Mouse (Mus musculus): ENCODE measurements around the gene Mdh1. TPM values are rescaled to one million over a fixed set of nuclear protein-coding genes. Genes with fewer than 3 reads are reported as not detected.
A peak's percentile ranks its signal among the peaks of the same experiment; 100 is the strongest.
"Not testable (repeated sequence)": the region's sequence is repeated elsewhere in the genome, so short reads cannot be mapped to it uniquely, and the experiment has no call there.

Gene Mdh1
- polyA plus RNA-seq, 1 experiment from 2014 or later: 497 TPM

DNA sequence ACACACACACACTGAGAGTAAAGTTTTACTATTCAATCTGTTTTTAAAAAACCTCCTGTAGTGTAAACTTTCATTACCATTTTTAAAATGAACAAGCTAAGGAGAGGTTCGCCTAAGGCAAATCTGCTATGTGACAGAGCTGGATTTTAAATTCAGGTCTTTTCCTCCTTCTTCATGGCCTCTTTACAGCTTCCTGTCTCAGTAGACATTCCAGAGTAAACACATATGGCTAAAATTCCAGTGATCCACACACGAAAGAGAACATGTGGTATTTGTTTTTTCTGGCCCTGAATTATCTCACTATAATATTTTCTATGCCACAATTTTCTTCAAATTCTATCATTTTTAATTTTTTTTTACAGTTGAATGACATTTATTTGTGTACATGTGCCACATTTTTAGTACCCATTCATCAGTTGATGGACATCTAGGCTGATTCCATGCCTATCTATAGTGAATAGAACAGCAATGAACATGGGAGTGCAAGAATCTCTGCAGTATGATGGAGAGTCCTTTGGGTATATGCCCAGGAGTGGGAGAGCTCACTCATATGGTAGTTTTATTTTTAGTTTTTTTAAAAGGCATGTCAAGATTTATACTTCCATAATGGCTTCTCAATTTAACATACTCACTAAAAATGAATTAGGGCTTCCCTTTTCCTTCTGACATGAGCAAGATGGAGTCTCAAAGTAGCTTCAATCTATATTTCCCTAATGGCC, 43.3 kb downstream of the Mdh1 start:
- Histone ChIP-seq H3K4me3 (replicated peaks; ENCODE audit: low read length) (no peak overlapping the region), H3K27me3 (replicated peaks; ENCODE audit: control insufficient read depth, insufficient read depth, low read length) (no peaks in the 10 kb centered on the region), H3K4me2 (ENCODE audit: low read length) (no peak overlapping the region), H3K4me1 (replicated peaks; ENCODE audit: control insufficient read depth, insufficient read depth, low read length) (no peaks in the 10 kb centered on the region), H3K36me3 (ENCODE audit: control insufficient read depth, insufficient read depth) (no peaks in the 10 kb centered on the region), H3K9me3 (ENCODE audit: control insufficient read depth, low read length) (no peaks in the 10 kb centered on the region), H3K9ac (replicated peaks; ENCODE audit: low read depth, low read length) (no peak overlapping the region), H3K27ac (ENCODE audit: low read length) (no peak overlapping the region)
- 63% methylated on average over 2 of the region's 2 CpGs for WGBS
- ATAC-seq: peak; percentile 55; the same call in 1 of the 2 replicates

DNA sequence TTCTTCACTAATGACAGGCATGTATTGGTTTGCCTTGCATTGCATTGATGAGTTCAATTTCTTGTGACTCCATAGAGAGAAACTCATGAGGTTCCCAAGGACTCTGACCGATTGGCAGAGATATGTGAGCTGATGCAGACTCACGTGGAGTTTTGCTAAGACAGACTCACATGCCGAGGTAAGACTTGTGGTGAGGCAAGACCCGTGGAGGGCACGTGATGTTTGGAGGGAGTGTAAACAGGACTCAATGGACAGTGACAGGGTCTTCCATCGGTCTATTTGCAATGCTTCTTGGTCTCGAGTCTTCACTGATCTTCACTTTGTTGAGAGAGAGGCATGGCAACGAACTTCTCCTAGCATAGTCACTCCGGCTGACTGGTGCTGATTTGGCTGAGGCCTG, 54.4 kb downstream of the Mdh1 start:
- no peaks in the 10 kb centered on the region for H3K4me1 ChIP-seq (replicated peaks; ENCODE audit: control insufficient read depth, insufficient read depth, low read length)
- H3K9ac ChIP-seq (replicated peaks; ENCODE audit: low read depth, low read length): no peak overlapping the region
- 93% methylated on average over 9 of the region's 9 CpGs for whole genome bisulfite sequencing
- no peak overlapping the region for H3K4me3 ChIP-seq (replicated peaks; ENCODE audit: low read length)
- H3K9me3 ChIP-seq (ENCODE audit: control insufficient read depth, low read length): no peaks in the 10 kb centered on the region
- H3K4me2 ChIP-seq (ENCODE audit: low read length): no peak overlapping the region
- H3K36me3 ChIP-seq (ENCODE audit: control insufficient read depth, insufficient read depth): no peaks in the 10 kb centered on the region
- no peak overlapping the region for H3K27ac ChIP-seq (ENCODE audit: low read length)
- no peaks in the 10 kb centered on the region for H3K27me3 ChIP-seq (replicated peaks; ENCODE audit: control insufficient read depth, insufficient read depth, low read length)
- no peak for ATAC-seq

DNA sequence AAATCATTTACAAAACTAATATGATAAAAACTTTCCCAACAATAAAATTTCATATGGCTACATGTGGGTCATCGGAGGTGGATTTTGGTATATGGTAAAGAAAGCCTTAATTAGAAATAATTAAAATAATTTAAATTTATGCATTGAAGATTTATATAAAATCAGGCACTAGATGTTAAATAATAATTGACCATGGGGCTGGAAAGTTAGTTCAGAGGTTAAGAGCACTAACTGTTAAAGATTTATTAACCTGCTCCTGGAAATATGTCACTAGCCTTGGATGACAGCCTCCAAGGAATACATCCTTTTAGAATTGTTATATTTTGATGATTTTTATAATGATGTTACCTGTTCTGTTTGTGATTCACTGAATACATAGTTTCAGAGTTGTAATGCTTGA, 55.8 kb downstream of the Mdh1 start:
- not testable (repeated sequence) for H3K4me1 ChIP-seq (replicated peaks; ENCODE audit: control insufficient read depth, insufficient read depth, low read length); H3K4me2 ChIP-seq (ENCODE audit: low read length); H3K9me3 ChIP-seq (ENCODE audit: control insufficient read depth, low read length); ATAC-seq; H3K36me3 ChIP-seq (ENCODE audit: control insufficient read depth, insufficient read depth); H3K27me3 ChIP-seq (replicated peaks; ENCODE audit: control insufficient read depth, insufficient read depth, low read length); H3K27ac ChIP-seq (ENCODE audit: low read length); H3K4me3 ChIP-seq (replicated peaks; ENCODE audit: low read length); H3K9ac ChIP-seq (replicated peaks; ENCODE audit: low read depth, low read length)
- 97% methylated on average over 1 of the region's 1 CpGs for WGBS

DNA sequence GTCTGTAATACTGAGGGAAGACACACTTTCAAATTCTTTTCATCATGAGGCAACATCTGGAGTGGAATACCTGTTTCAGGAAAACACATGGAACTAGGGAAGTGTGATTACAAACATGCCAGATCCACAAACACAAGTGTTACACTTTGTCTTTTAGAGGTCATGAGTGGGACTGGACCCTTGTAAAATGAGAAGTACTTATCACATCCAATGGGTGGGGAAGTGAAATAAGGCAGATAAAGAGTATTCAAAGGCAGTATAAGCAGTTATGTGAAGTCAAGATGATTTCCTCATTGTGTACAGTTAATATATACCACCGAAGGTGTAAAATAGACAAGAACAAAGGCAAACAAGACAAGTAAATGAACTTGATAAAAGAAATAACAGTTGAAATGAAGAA, 61.6 kb downstream of the Mdh1 start:
- not testable (repeated sequence) for H3K27ac ChIP-seq (ENCODE audit: low read length); H3K9me3 ChIP-seq (ENCODE audit: control insufficient read depth, low read length); H3K9ac ChIP-seq (replicated peaks; ENCODE audit: low read depth, low read length); H3K4me3 ChIP-seq (replicated peaks; ENCODE audit: low read length); H3K27me3 ChIP-seq (replicated peaks; ENCODE audit: control insufficient read depth, insufficient read depth, low read length); H3K4me1 ChIP-seq (replicated peaks; ENCODE audit: control insufficient read depth, insufficient read depth, low read length); H3K36me3 ChIP-seq (ENCODE audit: control insufficient read depth, insufficient read depth); ATAC-seq; H3K4me2 ChIP-seq (ENCODE audit: low read length)
- WGBS: 89% methylated on average over 1 of the region's 1 CpGs

DNA sequence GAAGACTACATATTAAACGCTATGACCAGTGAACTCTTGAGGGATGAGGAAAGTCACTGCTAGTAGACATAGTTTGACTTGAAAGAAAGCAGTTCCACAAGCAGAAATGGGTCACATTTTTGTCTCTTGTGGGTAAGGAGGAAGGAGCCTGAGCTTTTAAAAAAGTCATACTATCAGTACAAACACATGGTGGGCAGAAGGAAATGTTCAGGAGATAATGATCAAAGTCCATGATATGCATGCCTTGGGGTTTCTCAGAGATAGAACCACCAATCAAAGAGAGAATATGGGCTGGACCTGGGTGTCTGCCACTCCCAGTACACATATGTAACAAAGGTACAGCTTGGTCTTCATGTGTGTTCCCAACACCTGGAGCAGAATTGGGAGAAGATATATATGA, 63.5 kb downstream of the Mdh1 start:
- H3K9ac ChIP-seq (replicated peaks; ENCODE audit: low read depth, low read length); H3K36me3 ChIP-seq (ENCODE audit: control insufficient read depth, insufficient read depth); H3K27me3 ChIP-seq (replicated peaks; ENCODE audit: control insufficient read depth, insufficient read depth, low read length); H3K4me3 ChIP-seq (replicated peaks; ENCODE audit: low read length); H3K4me2 ChIP-seq (ENCODE audit: low read length); H3K27ac ChIP-seq (ENCODE audit: low read length); H3K4me1 ChIP-seq (replicated peaks; ENCODE audit: control insufficient read depth, insufficient read depth, low read length); ATAC-seq; H3K9me3 ChIP-seq (ENCODE audit: control insufficient read depth, low read length): not testable (repeated sequence)
- WGBS: 82% methylated on average over 1 of the region's 1 CpGs

DNA sequence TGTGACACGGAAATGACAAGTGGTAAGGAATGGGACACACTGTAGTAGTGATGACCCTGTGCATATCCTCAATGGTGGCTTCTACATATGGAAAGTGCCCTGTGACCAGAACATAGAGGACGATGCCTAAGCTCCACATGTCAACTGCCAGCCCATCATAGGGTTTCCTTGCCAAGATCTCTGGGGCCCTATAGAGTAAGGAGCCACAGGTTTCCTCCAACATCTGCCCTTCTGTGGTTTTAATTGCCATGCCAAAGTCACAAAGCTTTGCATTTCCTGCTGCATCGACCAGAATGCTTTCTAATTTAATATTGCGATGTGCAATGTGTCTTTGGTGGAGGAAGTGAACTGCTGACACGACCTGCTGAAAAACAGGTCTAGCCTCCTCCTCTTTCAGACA, 65.1 kb downstream of the Mdh1 start:
- not testable (repeated sequence) for H3K4me1 ChIP-seq (replicated peaks; ENCODE audit: control insufficient read depth, insufficient read depth, low read length); H3K27ac ChIP-seq (ENCODE audit: low read length); H3K36me3 ChIP-seq (ENCODE audit: control insufficient read depth, insufficient read depth); H3K27me3 ChIP-seq (replicated peaks; ENCODE audit: control insufficient read depth, insufficient read depth, low read length); H3K9ac ChIP-seq (replicated peaks; ENCODE audit: low read depth, low read length); H3K4me3 ChIP-seq (replicated peaks; ENCODE audit: low read length); ATAC-seq; H3K4me2 ChIP-seq (ENCODE audit: low read length); H3K9me3 ChIP-seq (ENCODE audit: control insufficient read depth, low read length)
- WGBS: 82% methylated on average over 5 of the region's 5 CpGs

Small RNA genes lying within 50 kb of the gene (microRNA-seq; reads per million reads assigned to microRNA genes)
- not detected for gene Gm22990

Other genes with a start within 250 kb of the Mdh1 start
- gene Ugp2, start 201.2 kb downstream of the Mdh1 start, polyA plus RNA-seq (2015; fragmentation: Nextera tagmentation; extraction: Ambion mirVana): 53.7 and 61.6 TPM in 2 replicates
- 10.8 and 12.0 TPM in 2 replicates for gene Wdpcp, start 132 bp downstream of the Mdh1 start, polyA plus RNA-seq (2015; fragmentation: Nextera tagmentation; extraction: Ambion mirVana)